Mouse (Mus musculus) embryo, embryonic 9.5 days (tissue): ENCODE measurements around the gene Snd1.

Experiments
- DNase-seq: peaks from one replicate; pipeline ENCODE4 v3.0.0-alpha.2; 2017; ENCODE audit errors: extremely low spot score

Snd1 gene

DNA sequence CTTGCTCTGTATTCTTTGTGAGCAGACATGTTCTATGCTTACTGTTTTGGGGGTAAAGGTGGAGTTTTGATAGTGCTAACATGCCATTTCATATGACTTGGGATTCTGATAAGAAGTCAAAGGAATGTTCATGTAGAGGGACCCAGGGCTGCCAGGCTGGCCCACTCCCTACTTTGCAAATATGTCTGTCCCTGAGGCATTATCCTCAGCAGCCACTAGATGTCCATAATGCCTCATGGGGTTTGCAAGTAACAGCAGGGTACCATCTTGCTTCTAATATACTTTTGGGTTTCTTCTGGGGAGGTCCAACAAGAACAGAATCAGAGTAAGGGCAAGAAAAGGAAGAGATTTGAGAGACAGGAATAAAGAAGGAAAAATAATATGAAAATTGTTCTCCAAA is 361.7 kb downstream of the Snd1 start:
- no peak for DNase-seq

DNA sequence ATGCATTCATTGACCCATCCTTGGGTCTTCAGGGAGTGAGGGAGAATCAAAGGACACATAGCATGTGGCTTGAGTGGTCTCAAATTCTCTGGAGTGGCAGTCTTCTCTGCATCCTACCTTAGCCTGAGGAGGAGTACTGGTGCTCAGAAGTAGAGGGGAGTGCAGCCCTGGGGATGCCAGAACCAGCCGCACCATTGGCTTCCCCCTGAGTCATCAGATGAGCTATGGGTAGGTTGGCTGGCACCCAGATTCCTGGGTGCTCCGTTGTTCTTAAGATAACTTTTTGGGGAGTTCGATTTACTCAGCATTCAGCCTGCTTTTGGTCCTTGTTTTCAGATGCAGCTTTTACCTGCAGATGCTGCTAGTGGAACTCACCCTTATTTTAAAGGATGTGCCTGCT is 366.6 kb downstream of the Snd1 start:
- no peak for DNase-seq

DNA sequence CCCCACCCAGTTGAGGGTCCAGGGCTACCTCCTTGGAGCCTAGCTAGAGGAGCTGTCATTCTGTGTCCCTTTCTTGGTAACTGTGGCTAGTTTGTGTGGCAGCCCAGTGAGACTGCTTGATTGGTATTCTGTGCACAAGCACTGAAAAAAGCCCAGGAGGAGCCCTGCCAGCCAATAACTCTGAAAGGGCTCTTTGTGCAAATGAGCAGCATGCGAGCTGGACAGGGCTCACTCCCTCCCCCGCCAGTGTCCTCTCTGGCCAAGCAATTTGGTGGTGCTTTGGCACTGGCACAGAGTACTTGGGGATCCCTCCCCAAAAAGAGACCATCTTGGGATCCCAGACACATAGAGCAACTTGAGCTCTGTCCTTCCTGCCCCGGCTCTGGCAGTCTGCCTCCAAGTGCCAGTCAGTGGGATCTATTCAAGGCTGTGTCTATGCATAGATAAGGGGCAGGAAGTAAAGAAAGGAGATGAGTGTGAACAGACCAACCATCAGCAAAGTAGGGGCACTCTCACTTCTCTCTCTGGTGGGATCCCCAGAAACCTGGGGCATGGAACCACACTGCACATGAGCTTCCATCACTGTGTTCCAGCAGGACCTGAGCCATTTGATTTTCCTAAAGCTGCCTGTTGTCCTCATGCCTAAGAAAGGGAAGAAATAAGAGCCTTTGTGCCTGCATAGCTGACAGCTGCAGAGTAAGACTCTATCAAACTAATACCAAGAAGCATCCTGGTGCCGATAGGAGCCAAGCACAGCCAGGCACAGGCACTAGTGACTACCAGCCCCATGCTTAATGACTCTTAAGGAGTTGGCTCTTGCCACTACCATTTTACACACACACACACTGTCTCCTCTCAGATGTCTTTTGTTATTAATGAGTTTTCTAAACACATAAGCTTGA is 367.7 kb downstream of the Snd1 start:
- DNase-seq = no peak

DNA sequence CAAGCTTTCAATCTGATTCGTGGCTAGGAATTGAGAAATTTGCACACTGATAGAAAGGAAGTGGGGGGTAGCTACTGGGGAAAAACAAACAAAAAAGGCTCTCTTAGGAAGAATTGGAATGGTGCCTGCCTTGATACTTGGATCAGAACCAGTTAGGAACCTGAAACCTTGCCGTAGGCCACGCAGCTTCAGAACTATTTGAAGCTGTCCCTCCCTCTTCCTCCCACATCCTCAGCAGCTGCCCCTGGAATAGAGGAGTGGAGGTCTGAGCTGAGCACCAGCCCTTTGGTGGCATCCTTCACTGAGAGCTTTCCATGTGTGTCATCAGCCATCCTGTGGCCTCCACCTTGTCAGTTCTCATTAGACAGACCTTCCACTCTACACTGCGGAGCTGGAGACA is 370.7 kb downstream of the Snd1 start:
- DNase-seq = no peak

DNA sequence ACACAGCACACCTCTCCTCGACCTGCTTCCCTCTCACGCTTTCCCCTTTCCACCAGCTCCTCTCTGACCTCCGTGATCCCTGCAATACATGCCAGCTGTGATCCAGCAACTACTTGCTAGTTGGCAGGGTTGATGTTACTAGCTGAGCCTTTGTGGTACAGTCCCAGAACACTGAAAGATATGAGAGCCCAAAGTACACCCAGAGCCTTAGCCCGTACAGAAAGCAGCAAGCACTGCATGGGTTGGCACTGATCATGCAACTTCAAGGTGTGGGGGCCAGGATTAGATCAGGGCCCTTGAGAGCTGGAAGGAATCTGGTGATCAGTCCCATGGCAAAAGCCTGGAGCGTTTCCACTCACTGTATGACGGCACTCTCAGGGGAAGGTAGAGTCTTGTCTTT is 372.7 kb downstream of the Snd1 start:
- no peak for DNase-seq

DNA sequence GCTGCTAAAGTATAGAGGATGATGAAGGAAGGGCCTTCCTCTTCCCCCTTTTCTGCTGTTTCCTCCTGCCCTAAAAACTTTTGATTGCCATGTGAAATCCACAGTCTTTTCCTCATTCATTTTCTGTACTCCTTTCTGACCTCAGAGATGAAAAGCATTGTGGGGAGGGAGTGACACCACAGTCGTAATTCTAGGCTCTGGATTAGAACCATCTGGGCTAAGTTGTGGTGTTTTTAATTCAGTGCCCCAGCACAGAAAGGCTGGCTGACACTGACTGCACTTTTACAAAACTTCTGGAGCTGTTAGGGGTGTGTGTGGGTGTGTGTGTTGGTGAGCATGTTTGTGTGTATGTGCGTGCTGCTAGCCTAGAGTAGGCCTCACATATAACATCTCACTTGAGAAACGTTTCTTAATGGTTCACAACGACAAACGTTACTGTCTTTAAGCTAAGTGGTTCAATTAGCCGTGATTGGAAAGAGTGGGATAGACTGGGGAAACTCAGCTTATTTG is 373.4 kb downstream of the Snd1 start:
- DNase-seq = no peak

DNA sequence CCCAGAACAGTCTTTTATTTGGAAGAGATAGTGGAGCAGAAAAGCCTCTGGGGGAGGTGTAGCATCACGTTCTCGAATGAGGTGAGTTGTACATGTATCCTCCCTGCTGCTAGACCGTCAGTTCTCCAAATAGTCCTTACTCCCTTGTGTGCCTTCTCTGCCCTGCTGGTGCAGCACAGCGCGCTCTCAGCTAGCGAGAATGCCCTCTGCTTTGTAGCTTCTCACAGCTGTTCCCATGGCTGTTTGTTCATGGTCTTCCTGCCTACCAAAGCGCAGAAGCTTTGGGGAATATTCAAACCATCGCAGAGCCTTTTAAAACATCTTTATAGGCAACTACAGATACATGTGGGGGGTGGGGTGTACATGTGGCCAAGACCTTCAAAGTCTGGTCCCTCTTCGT is 374.0 kb downstream of the Snd1 start:
- DNase-seq = no peak

DNA sequence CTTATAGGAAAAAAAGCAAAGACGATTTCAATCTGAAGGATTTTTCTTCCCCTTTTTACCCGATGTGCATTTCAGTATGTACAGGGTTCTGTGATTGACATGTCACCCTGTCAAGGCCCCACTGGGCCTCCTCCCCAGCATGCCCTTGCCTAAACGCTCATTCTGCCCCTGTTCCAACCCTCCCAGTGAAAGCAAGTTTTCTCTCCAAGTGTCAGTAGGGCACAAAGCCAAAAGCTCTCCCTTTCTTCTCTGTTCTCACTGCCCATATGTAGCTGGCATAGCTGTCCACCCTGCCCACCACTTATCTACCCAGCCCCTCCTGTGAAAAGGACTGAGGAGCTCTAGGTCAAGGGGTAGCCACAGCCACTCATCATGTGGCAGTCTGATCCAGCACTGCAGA is 374.4 kb downstream of the Snd1 start:
- no peak for DNase-seq

DNA sequence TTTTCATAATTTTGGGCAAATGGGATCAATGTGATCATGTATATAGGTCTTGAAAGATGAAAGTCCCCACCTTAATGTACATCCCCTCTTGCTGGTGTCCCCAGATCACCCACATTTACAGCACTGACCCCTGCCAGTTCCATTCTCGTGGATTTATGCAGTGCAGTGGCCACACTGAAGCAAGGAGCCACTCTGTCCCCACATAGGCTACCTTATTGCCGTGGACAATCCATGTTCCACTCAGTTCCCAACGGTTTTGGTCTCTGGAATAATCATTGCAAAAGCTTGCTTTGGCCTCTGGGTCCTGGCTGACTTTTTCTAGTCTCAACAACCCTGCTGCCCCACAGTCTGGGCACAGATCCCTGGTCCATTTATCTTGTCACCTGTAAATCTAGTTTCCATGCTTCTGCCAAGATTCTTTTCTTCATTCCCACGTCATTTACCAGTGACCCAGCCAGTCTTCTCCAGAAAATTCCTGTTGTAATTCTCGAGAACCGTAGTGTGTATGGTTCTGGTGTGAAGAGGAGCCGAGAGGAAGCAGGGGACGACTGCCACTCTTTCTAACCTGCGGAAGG is 375.5 kb downstream of the Snd1 start:
- DNase-seq = no peak

DNA sequence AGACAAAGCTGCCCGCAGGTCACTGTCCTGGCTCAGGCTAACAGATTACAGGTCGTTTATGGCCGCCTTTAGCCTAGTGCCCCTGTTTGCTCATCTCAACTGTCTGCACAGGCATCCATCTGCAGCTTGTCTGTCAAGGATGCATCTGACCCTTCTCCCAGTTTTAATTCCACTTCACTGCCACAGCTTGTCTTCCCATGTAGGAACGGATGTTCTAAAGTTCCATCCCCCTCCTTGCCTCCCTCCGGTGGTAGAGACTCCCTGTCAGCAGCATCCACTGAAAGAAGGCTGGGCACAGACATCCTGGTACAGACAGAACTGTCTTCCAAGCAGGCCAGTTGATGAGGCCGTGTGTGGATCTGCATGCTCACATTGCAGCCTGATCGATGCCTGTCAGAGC is 377.4 kb downstream of the Snd1 start:
- DNase-seq = no peak

DNA sequence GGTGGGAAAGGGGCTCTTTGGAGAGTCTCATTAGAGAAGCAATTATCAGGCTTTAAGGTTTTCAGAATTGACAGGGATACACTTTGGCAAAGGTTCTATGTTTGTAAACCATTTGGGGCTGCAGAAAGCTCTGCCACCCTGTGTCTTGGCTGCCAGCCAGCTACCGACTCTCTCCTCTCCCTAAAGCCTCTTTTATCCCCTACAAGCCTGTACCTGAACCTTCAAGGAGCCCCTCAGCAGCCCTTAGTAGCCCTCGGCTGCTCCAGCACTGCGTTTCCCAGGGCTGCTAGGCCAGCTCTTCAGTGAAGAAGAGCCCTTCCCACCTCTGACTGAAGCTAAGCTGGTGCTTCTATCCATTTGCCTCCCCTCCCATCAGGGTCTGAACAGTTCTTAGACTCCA is 378.2 kb downstream of the Snd1 start:
- DNase-seq = no peak

DNA sequence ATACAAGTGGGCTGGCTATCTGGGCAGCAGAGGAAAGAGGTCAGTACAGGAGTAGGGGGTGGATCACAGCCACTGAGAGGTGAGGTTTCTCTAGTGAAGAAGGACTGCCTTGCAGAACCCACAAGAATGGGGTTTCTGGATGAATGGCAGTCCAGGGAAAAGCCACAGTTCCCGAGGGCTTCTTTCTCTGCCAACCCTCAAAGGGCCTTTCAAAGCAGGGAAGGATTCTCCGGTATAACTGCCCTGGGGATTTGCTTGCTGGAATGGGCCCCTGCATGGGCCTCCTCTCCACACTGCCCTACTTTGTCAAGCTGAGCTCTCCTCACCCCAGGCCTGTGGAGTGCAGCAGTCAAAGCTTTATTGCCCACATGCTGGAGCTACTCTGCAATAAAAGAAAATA is 378.7 kb downstream of the Snd1 start:
- DNase-seq = no peak

DNA sequence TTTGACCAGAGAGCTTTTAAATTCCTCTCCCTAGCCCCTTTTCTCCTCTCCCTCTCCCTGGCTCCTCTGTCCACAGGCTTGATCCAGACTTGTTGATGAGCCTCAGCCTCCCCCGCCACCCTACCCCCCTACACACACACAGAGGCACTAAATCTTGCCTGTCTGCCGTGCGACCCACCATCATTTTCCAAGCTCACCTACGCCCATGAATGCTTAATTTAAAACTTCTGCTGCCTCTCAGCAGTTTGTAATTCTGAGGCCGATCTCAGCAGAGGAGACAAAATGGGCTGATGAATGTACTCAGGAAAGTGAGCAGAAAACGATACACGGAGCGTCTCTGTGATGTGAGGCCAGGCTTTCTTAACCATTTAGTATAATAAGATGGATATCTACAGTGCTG is 379.7 kb downstream of the Snd1 start:
- DNase-seq = no peak

DNA sequence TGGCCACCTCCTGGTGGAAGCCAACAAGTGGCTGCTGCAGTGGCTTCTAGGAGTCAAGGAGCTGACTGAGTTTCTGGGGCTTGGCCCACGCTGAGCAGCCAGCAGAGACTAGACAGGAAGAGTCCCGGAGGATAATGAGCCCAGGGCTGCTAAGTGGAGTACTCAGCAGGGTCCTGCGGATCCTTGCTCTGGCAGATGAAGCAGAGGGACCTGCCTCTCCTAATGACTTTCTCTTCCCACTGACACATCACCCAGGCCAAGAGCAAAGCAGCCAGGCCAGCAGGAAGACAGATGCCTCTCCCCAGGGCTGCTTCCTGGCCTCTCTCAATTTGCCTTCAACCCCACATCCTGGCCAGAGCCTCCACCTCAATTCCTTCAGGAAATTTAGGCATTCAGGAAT is 380.5 kb downstream of the Snd1 start:
- DNase-seq = no peak

DNA sequence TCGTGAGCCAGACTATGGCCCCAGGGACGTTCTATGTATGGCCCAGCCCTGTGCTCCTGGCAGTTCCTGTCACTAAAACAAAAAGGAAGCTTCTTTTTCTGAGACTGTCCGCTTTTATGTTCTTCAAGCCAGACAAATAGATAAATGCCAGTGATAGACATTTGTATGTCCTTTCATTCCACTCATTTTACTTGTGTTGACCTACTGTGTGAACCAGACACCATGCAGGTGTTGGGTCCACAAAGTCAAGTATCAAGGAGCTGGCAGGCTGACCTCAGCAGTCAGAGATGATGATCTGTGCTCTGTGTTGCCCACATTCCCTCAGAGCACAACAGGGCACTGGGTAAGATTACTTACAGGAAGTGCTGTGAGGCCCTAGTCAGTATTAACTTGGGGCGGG is 381.9 kb downstream of the Snd1 start:
- no peak for DNase-seq

DNA sequence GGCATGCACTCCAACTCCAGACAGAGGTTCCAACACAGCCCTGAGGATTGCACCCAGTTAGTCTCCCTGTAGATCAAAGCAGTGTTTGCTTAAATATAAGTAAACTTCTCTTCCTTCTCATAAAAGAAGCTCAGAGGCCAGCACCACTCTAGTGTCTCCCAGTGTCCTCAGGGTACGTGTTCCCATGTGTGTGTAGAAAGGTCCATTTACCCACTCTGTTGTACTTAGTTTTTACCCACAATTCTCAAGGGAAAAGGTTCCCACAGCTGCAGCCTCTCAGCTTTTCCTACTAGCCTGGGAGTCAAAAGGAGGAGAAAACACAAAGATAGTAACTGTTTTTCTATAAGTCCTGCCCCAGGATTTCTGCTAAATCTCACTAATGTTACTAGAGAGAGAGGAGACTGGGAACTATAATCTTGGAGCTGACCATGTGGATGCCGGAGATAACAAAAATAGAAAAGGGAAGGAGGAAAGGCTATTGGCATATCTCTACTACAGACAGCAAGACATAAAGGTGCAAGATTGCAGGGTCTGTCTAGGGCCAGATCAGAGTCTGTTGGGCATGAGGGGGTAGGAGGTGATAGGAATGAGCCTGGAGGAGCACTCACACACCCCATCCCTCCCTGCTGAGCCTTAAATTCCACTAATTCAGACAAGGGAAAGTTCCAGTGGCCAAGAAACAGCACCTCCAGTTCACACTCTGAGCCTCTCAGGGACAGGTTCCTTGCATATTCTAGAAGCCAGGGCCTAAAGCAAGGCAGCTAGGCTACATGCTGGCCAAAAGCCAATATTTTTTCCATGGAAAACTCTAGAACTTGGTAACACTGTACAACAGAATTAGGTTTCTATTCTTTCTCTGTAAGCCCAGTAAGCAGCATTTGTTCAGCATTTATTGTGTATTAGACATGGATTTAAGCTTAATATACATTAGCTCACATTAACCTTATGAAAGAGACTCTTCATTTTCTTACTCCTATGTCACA is 382.6 kb downstream of the Snd1 start:
- no peak for DNase-seq

DNA sequence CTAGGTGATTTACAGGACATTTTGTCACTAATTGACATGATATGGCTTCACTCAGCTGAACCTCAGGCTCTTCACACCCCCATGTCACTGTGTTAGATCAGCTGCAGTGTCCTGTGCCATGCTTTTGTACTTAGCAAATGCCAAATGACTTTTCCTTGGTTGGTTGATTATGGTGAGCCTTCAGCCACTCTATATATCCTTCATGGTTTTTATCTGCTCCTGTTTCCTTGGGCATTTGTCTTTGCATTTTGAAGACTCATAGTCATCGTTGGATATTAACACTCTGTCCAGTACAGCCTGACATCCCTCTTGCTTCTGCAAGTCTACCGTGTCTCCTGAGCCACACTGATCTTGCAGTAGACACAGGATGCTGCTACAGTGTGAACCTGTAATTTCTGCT is 384.2 kb downstream of the Snd1 start:
- no peak for DNase-seq

DNA sequence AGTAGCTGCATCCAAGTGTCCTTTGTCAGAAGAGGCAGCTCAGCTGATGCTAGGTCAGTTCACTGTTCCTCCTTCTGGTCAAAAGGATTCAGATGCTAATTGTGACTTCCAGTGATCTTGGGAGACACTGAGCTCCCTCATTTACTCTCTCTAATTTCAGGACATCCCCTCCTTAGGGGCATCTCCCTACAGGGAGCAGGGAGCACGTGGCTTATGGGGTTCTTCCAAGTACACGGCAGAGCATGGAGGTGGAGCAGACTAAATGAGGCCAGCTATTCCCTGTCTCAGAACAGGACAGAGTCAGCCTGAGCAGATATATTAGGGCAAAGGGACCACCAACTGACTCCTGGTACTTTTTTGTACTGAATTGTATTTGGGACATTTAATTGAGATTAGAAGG is 385.5 kb downstream of the Snd1 start:
- no peak for DNase-seq

DNA sequence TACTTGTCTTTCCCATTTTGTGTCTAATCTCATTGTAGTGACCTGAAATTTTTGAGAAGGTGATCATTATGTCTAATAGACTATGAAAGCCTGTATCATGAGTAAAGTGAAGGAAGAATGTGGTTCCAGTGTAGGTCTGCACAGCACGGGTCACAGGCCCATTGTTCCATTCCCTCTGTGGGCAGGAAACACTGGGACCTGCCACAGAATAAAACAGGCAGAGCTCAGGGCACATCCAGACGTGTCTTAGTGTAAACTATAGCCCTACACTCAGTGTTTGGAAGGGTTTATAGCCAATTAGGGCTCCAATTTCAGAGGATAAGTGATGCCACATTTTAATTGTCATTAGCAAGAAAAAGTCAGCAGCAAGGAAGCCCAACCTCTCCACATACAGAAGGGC is 386.0 kb downstream of the Snd1 start:
- DNase-seq = no peak

DNA sequence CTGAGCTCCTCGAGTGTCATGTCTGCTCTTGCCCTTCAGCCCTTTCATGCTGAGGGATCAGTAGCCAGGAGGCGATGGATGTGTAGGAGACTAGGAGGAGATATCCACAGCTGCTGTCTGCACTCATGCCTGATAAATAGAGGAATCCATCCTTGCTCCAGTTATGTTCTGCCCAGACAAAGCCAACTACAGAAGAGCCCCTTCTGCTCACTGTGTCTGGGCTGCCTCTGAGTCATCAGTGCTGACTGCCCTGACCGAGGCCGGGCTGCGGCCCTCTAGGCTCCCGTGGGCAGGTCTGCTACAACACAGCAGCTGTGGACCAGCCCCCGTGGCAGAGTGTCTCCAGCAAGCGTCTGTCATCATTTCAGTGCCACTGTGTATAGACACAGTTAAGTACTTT is 387.4 kb downstream of the Snd1 start:
- no peak for DNase-seq

DNA sequence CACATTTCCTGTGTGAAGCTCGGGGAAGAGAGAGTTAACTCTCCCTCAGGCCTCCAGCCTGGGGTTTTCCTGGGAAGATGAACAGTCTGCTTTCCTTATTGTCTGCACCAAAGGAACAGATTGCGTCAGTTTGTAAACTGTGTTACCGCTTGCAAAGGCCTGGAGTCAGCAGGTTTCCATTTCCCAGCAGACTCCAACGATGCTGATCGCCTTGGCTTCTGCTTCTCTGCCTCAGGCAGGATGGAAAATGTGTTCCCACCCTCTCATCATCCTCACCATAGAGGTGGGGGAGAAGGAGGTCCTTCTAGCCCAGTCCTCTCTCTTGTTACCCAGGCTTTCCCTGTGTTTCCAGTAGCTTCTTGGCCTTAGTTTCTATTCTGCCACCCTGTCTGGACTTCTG is 389.7 kb downstream of the Snd1 start:
- DNase-seq = no peak

DNA sequence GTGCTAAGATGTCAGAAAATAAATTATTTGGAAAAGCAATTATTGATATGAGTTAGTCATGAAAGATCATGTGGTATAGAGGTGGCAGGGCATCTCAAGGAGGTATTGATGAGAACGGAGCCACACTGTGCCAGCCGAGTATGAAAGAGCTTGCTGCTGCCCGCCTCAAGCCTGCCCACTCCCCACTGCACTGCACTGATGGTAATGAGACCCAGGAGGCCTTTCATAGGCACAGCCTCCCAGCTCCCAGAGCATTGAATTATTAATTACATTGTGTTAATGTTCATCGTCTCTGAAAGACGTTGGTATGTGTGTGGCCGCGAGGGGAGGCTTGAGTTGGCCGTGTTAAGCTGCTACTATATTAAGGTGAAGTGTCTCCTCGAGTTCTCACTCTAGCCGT is 390.2 kb downstream of the Snd1 start:
- no peak for DNase-seq
